Mouse (Mus musculus): Measurements from ENCODE around the gene Cacnb1. TPM values are rescaled to one million over a fixed set of nuclear protein-coding genes. Genes with fewer than 3 reads are reported as not detected.

The Cacnb1 gene
- total and polyA plus RNA-seq, 2 experiments from 2014 or later: 57.2 to 76.4 TPM

- H3K4me3 ChIP-seq (ENCODE audit: low read depth, low read length): no peak overlapping the region
- no peak for DNase-seq
- peaks cover 20% of the 10 kb centered on the region for H3K36me3 ChIP-seq (ENCODE audit: insufficient read depth)
- no peaks in the 10 kb centered on the region for H3K27me3 ChIP-seq (ENCODE audit: insufficient read depth, low read length)
- no peak overlapping the region for H3K27ac ChIP-seq (ENCODE audit: low read depth, low read length)
- H3K9ac ChIP-seq: no peak overlapping the region
- TF ChIP-seq CTCF (IDR thresholded peaks at IDR 0.05; ENCODE audit: low read depth): peak; percentile 21; the same call in 1 of the 2 replicates
- H3K9me3 ChIP-seq (ENCODE audit: low read length): no peaks in the 10 kb centered on the region
- no peak for ATAC-seq
- peaks cover 12% of the 10 kb centered on the region; the same call in 1 of the 2 replicates for H3K4me1 ChIP-seq (ENCODE audit: insufficient read depth)
- H3K4me2 ChIP-seq (ENCODE audit: low read depth): no peak overlapping the region
- WGBS: 59% methylated on average over 7 of the region's 7 CpGs
Measured at GRCm38 (mm10) chr11:97998898-97999608, 23.8 kb downstream of the Cacnb1 start.

GRCm38 (mm10) chr11:97998074-97998793 is 24.6 kb downstream of the Cacnb1 start:
- H3K9me3 ChIP-seq (ENCODE audit: low read length): no peaks in the 10 kb centered on the region
- peaks cover 15% of the 10 kb centered on the region for H3K36me3 ChIP-seq (ENCODE audit: insufficient read depth)
- H3K27me3 ChIP-seq (ENCODE audit: insufficient read depth, low read length): no peaks in the 10 kb centered on the region
- H3K27ac ChIP-seq (ENCODE audit: low read depth, low read length): no peak overlapping the region
- WGBS: 79% methylated on average over 11 of the region's 11 CpGs
- no peak overlapping the region for H3K9ac ChIP-seq
- H3K4me1 ChIP-seq (ENCODE audit: insufficient read depth): peaks cover 12% of the 10 kb centered on the region; the same call in 1 of the 2 replicates
- TF ChIP-seq CTCF (IDR thresholded peaks at IDR 0.05; ENCODE audit: low read depth): no peak
- H3K4me2 ChIP-seq (ENCODE audit: low read depth): no peak overlapping the region
- H3K4me3 ChIP-seq (ENCODE audit: low read depth, low read length): no peak overlapping the region
- DNase-seq: no peak
- no peak for ATAC-seq

- ATAC-seq (no peak), DNase-seq (no peak)
- Histone ChIP-seq H3K36me3 (ENCODE audit: insufficient read depth) (peaks cover 9% of the 10 kb centered on the region; the same call in 1 of the 2 replicates), H3K4me2 (ENCODE audit: low read depth) (no peak overlapping the region), H3K27me3 (ENCODE audit: insufficient read depth, low read length) (no peaks in the 10 kb centered on the region), H3K4me3 (ENCODE audit: low read depth, low read length) (no peak overlapping the region), H3K27ac (ENCODE audit: low read depth, low read length) (no peak overlapping the region), H3K9me3 (ENCODE audit: low read length) (no peaks in the 10 kb centered on the region), H3K9ac (no peak overlapping the region), H3K4me1 (ENCODE audit: insufficient read depth) (peaks cover 12% of the 10 kb centered on the region; the same call in 1 of the 2 replicates)
- 67% methylated on average over 8 of the region's 8 CpGs for WGBS
- TF ChIP-seq CTCF (IDR thresholded peaks at IDR 0.05; ENCODE audit: low read depth): no peak
Measured at GRCm38 (mm10) chr11:97997387-97997960, 25.4 kb downstream of the Cacnb1 start.

GRCm38 (mm10) chr11:97996691-97997090 is 26.1 kb downstream of the Cacnb1 start:
- ATAC-seq: no peak
- no peak for TF ChIP-seq CTCF (IDR thresholded peaks at IDR 0.05; ENCODE audit: low read depth)
- H3K27me3 ChIP-seq (ENCODE audit: insufficient read depth, low read length): no peaks in the 10 kb centered on the region
- H3K27ac ChIP-seq (ENCODE audit: low read depth, low read length): no peak overlapping the region
- H3K4me3 ChIP-seq (ENCODE audit: low read depth, low read length): no peak overlapping the region
- DNase-seq: no peak
- H3K9ac ChIP-seq: no peak overlapping the region
- H3K4me2 ChIP-seq (ENCODE audit: low read depth): no peak overlapping the region
- no peaks in the 10 kb centered on the region for H3K9me3 ChIP-seq (ENCODE audit: low read length)
- H3K36me3 ChIP-seq (ENCODE audit: insufficient read depth): peaks cover 5% of the 10 kb centered on the region; the same call in 1 of the 2 replicates
- H3K4me1 ChIP-seq (ENCODE audit: insufficient read depth): peaks cover 12% of the 10 kb centered on the region; the same call in 1 of the 2 replicates
- WGBS: 62% methylated on average over 1 of the region's 1 CpGs

GRCm38 (mm10) chr11:97995564-97996288 is 27.1 kb downstream of the Cacnb1 start, which contains the start of gene Arl5c:
TSS of gene Arl5c (minus strand) at chr11:97996181.
- whole genome bisulfite sequencing: 2% methylated on average over 25 of the region's 26 CpGs
- ATAC-seq: peak; percentile 38

GRCm38 (mm10) chr11:97994539-97995100 is 28.2 kb downstream of the Cacnb1 start:
- ATAC-seq (peak; percentile 68), DNase-seq (peak; percentile 68)
- Histone ChIP-seq H3K9ac (peak overlapping the region; percentile 48), H3K4me3 (ENCODE audit: low read depth, low read length) (peak overlapping the region; percentile 43), H3K27ac (ENCODE audit: low read depth, low read length) (no peak overlapping the region), H3K4me2 (ENCODE audit: low read depth) (peak overlapping the region; percentile 90), H3K27me3 (ENCODE audit: insufficient read depth, low read length) (no peaks in the 10 kb centered on the region), H3K4me1 (ENCODE audit: insufficient read depth) (peaks cover 19% of the 10 kb centered on the region), H3K9me3 (ENCODE audit: low read length) (no peaks in the 10 kb centered on the region), H3K36me3 (ENCODE audit: insufficient read depth) (no peaks in the 10 kb centered on the region)
- WGBS: 7% methylated on average over 13 of the region's 13 CpGs
- TF ChIP-seq CTCF (IDR thresholded peaks at IDR 0.05; ENCODE audit: low read depth): peak; percentile 75

More at GRCm38 (mm10) chr11:97995564-97996288, 27.1 kb downstream of the Cacnb1 start, which contains the start of gene Arl5c:
- Histone ChIP-seq H3K9ac (peak within 1 kb of the TSS; percentile 48), H3K9me3 (ENCODE audit: low read length) (no peaks in the 10 kb centered on the region), H3K4me1 (ENCODE audit: insufficient read depth) (peaks cover 12% of the 10 kb centered on the region; the same call in 1 of the 2 replicates), H3K36me3 (ENCODE audit: insufficient read depth) (no peaks in the 10 kb centered on the region), H3K27me3 (ENCODE audit: insufficient read depth, low read length) (no peaks in the 10 kb centered on the region), H3K4me2 (ENCODE audit: low read depth) (peak within 1 kb of the TSS; percentile 90), H3K27ac (ENCODE audit: low read depth, low read length) (0 out of 2 replicates have a peak within 1 kb of the TSS, but pooled peaks have one; percentile 21), H3K4me3 (ENCODE audit: low read depth, low read length) (peak within 1 kb of the TSS; percentile 43)
- TF ChIP-seq CTCF (IDR thresholded peaks at IDR 0.05; ENCODE audit: low read depth): peak; percentile 59
- DNase-seq: peak; percentile 56
